Mouse (Mus musculus) small intestine, adult 2 months (tissue): ENCODE measurements around the gene Ndrg2. TPM values are rescaled to one million over a fixed set of nuclear protein-coding genes. Genes with fewer than 3 reads are reported as not detected.

Source experiments
- H3K27ac ChIP-seq: fragments of 200-500 bp; 2 replicates; pipeline ENCODE4 v1.5.1; 2012; ENCODE audit warnings: low read depth, low read length, control low read depth, inconsistent platforms; ENCODE audit not compliant: insufficient read depth
- H3K27me3 ChIP-seq: fragments of 200-500 bp; 2 replicates; pipeline ENCODE4 v1.6.1; 2012; ENCODE audit warnings: mild to moderate bottlenecking, moderate library complexity, low read length, inconsistent platforms; ENCODE audit not compliant: control insufficient read depth, insufficient read depth
- H3K36me3 ChIP-seq: fragments of 200-500 bp; 2 replicates; pipeline ENCODE4 v1.6.1; 2012; ENCODE audit warnings: mild to moderate bottlenecking, low read length, control low read depth, inconsistent platforms; ENCODE audit not compliant: control insufficient read depth, insufficient read depth
- H3K4me1 ChIP-seq: fragments of 200-500 bp; 2 replicates; pipeline ENCODE4 v1.6.1; 2012; ENCODE audit warnings: low read length, inconsistent platforms, mixed read lengths; ENCODE audit not compliant: control insufficient read depth, insufficient read depth, insufficient read length
- H3K4me3 ChIP-seq: fragments of 200-500 bp; 2 replicates; pipeline ENCODE4 v1.5.1; 2012; ENCODE audit warnings: low read depth, mild to moderate bottlenecking, control low read depth, inconsistent platforms, low read length, moderate library complexity
- CTCF ChIP-seq: fragments of 200-500 bp; IDR thresholded peaks from 2 replicates; pipeline ENCODE4 v1.5.1; 2012; ENCODE audit warnings: low read depth, mild to moderate bottlenecking, control low read depth, inconsistent platforms, low read length, moderate library complexity, mixed read lengths; ENCODE audit not compliant: insufficient replicate concordance, insufficient read length; ENCODE audit errors: extremely low read depth
- POLR2A ChIP-seq: fragments of 200-500 bp; IDR thresholded peaks from 2 replicates; pipeline ENCODE4 v1.6.1; 2012; ENCODE audit warnings: low read depth, mild to moderate bottlenecking, control low read depth, inconsistent platforms, low read length, moderate library complexity
- WGBS: fragments of 180-500 bp; shearing (Covaris S2); methylation state at CpG from one replicate; pipeline ENCODE4 v1.1.7; 2018; 5-methylcytosine and 5-hydroxymethylcytosine counted together
- polyA plus RNA-seq: library from polyadenylated mRNA; depleted of rRNA; stranded (reverse); fragments of >200 nt; gene quantifications from 2 replicates; pipeline ENCODE4 v1.2.3, GENCODE M21; 2012

The Ndrg2 gene
- polyA plus RNA-seq, 1 experiment = 32.9 TPM

DNA sequence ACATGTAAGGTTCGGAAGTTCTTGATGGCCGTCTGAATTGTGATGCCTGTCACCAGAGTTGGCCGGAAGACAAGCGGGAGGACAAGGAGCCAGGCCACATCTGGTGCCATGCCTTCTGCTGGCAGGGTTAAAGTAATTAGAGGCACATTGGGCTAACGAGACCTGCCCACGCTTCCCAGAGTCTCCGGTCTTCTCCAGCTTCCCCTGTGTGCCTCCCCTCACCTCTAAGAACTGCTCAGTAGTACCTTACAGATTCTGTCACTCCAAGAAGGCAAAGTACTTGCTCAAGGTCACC lies 8.6 kb upstream of the Ndrg2 start, which contains the start of gene Rnase13:
Gene Rnase13, minus strand, starts transcription at position 203 of the 295 bp plus-strand sequence.
- Histone ChIP-seq H3K27me3 (no peaks in the 10 kb centered on the region; the same call in 1 of the 2 replicates), H3K27ac (no peak within 1 kb of the TSS), H3K36me3 (no peaks in the 10 kb centered on the region), H3K4me3 (no peak within 1 kb of the TSS), H3K4me1 (no peaks in the 10 kb centered on the region)
- 83% methylated on average over 7 of the region's 7 CpGs for WGBS
- no peak for TF ChIP-seq CTCF
- no peak for TF ChIP-seq POLR2A

GRCm38 (mm10) chr14:51921759-51922570 lies 8.0 kb upstream of the Ndrg2 start:
- no peaks in the 10 kb centered on the region; the same call in 1 of the 2 replicates for H3K27me3 ChIP-seq
- H3K36me3 ChIP-seq = no peaks in the 10 kb centered on the region
- no peak overlapping the region for H3K27ac ChIP-seq
- WGBS = 54% methylated on average over 16 of the region's 16 CpGs
- no peaks in the 10 kb centered on the region for H3K4me1 ChIP-seq
- H3K4me3 ChIP-seq = no peak overlapping the region
- TF ChIP-seq CTCF = no peak
- TF ChIP-seq POLR2A = no peak

GRCm38 (mm10) chr14:51918966-51919365 lies 5.0 kb upstream of the Ndrg2 start:
- H3K27me3 ChIP-seq = no peaks in the 10 kb centered on the region; the same call in 1 of the 2 replicates
- H3K4me1 ChIP-seq = no peaks in the 10 kb centered on the region
- H3K27ac ChIP-seq = no peak overlapping the region
- 91% methylated on average over 4 of the region's 4 CpGs for WGBS
- no peak overlapping the region for H3K4me3 ChIP-seq
- TF ChIP-seq CTCF = no peak
- no peak for TF ChIP-seq POLR2A
- no peaks in the 10 kb centered on the region for H3K36me3 ChIP-seq

GRCm38 (mm10) chr14:51918125-51918524 lies 4.2 kb upstream of the Ndrg2 start, which contains the start of gene Tppp2:
Gene Tppp2, plus strand, starts transcription at chr14:51918425.
- TF ChIP-seq CTCF (no peak), POLR2A (no peak)
- WGBS = 90% methylated on average over 4 of the region's 4 CpGs
- Histone ChIP-seq H3K36me3 (no peaks in the 10 kb centered on the region), H3K27me3 (no peaks in the 10 kb centered on the region; the same call in 1 of the 2 replicates), H3K27ac (no peak within 1 kb of the TSS), H3K4me1 (0 out of 2 replicates have a peak, but pooled peaks cover 3% of the 10 kb centered on the region), H3K4me3 (no peak within 1 kb of the TSS)

DNA sequence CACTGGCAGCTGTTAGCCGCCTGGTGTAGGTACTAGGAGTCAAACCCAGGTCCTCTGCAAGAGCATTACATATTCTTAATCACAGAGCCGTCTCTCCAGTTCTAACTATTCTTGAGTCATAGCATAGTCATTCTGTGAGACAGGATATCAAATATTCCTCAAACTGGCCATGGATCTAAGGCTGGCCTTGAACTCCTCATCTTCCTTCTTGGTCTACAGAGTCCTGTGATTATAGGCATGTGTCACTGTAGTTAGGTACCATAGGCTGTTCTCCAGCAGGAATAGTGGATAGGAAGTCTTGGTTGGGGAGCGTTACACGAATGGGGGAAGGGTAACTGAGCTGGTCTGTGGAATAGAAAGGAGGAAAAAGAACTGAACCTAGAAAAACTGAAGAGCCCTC lies 2.6 kb upstream of the Ndrg2 start:
- WGBS = 85% methylated on average over 4 of the region's 4 CpGs
- H3K27me3 ChIP-seq = no peaks in the 10 kb centered on the region; the same call in 1 of the 2 replicates
- TF ChIP-seq POLR2A = no peak
- TF ChIP-seq CTCF = no peak
- no peak overlapping the region for H3K4me3 ChIP-seq
- no peaks in the 10 kb centered on the region for H3K36me3 ChIP-seq
- H3K27ac ChIP-seq = no peak overlapping the region
- peaks cover 11% of the 10 kb centered on the region for H3K4me1 ChIP-seq

DNA sequence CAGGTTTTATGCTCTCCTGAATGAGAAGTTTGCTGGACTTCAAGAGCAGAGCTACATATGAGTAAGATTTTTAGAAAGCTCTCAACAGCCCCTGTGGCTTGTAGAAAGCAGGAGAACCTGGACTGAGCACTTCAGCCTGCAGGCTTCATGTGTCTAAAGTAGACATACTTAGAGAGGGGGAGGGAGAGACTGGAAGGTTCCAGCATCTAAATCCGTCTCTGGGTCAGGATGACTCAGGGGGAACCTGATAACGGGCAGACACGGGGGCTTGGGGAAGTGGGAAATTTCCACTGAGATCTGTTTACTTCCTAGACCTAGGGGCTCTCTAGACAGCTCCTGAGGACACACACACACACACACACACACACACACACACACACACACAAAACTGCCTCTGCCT lies 1.1 kb upstream of the Ndrg2 start:
- no peak for TF ChIP-seq CTCF
- no peak for TF ChIP-seq POLR2A
- no peaks in the 10 kb centered on the region for H3K36me3 ChIP-seq
- WGBS = 13% methylated on average over 3 of the region's 3 CpGs
- H3K4me1 ChIP-seq = peaks cover 11% of the 10 kb centered on the region
- no peaks in the 10 kb centered on the region for H3K27me3 ChIP-seq
- no peak overlapping the region for H3K27ac ChIP-seq
- no peak overlapping the region for H3K4me3 ChIP-seq
